Mouse (Mus musculus): Measurements from ENCODE around the gene Olfr1315-ps1. TPM values are rescaled to one million over a fixed set of nuclear protein-coding genes. Genes with fewer than 3 reads are reported as not detected.

Olfr1315-ps1 gene
- polyA plus RNA-seq (2015; fragmentation: Nextera tagmentation; extraction: Ambion mirVana), result not detected in 2 replicates

- Histone ChIP-seq H3K4me3 (replicated peaks) (no peak within 1 kb of the TSS), H3K4me2 (replicated peaks) (no peak within 1 kb of the TSS), H3K27me3 (replicated peaks) (no peaks in the 10 kb centered on the region), H3K27ac (no peak within 1 kb of the TSS), H3K9ac (no peak within 1 kb of the TSS), H3K4me1 (replicated peaks) (no peaks in the 10 kb centered on the region), H3K36me3 (no peaks in the 10 kb centered on the region), H3K9me3 (no peaks in the 10 kb centered on the region)
- no peak for ATAC-seq
- 73% methylated on average over 1 of the region's 1 CpGs for WGBS
Measured at GRCm38 (mm10) chr2:112115340-112115739, at the start of gene Olfr1315-ps1. Gene Olfr1315-ps1 (minus strand): TSS chr2:112115440.

- Histone ChIP-seq H3K4me3 (replicated peaks) (no peak within 1 kb of the TSS), H3K9ac (no peak within 1 kb of the TSS), H3K4me2 (replicated peaks) (no peak within 1 kb of the TSS), H3K27ac (no peak within 1 kb of the TSS), H3K9me3 (no peaks in the 10 kb centered on the region), H3K4me1 (replicated peaks) (no peaks in the 10 kb centered on the region), H3K36me3 (no peaks in the 10 kb centered on the region), H3K27me3 (replicated peaks) (no peaks in the 10 kb centered on the region)
- no peak for ATAC-seq
Measured at GRCm38 (mm10) chr2:112153898-112154297, 38.7 kb upstream of the Olfr1315-ps1 start, which contains the start of gene Olfr1318. Gene Olfr1318 (plus strand): TSS chr2:112154198.

GRCm38 (mm10) chr2:112140029-112140428 lies 24.8 kb upstream of the Olfr1315-ps1 start, which contains the start of gene Olfr1317:
Gene Olfr1317 (plus strand): TSS chr2:112140329.
- H3K9ac ChIP-seq, result no peak within 1 kb of the TSS
- H3K27ac ChIP-seq, result no peak within 1 kb of the TSS

GRCm38 (mm10) chr2:112134877-112135276 lies 19.6 kb upstream of the Olfr1315-ps1 start, which contains the start of gene Olfr1316:
Gene Olfr1316 (minus strand): TSS chr2:112134977.
- H3K4me1 ChIP-seq (replicated peaks), result no peaks in the 10 kb centered on the region
- H3K4me3 ChIP-seq (replicated peaks), result no peak within 1 kb of the TSS
- no peaks in the 10 kb centered on the region for H3K36me3 ChIP-seq
- no peak within 1 kb of the TSS for H3K27ac ChIP-seq
- H3K27me3 ChIP-seq (replicated peaks), result no peaks in the 10 kb centered on the region
- WGBS, result 82% methylated on average over 2 of the region's 2 CpGs
- H3K9me3 ChIP-seq, result no peaks in the 10 kb centered on the region
- no peak for ATAC-seq
- no peak within 1 kb of the TSS for H3K4me2 ChIP-seq (replicated peaks)
- H3K9ac ChIP-seq, result no peak within 1 kb of the TSS

More at GRCm38 (mm10) chr2:112140029-112140428, 24.8 kb upstream of the Olfr1315-ps1 start, which contains the start of gene Olfr1317:
- Histone ChIP-seq H3K9me3 (no peaks in the 10 kb centered on the region), H3K4me2 (replicated peaks) (no peak within 1 kb of the TSS), H3K4me3 (replicated peaks) (no peak within 1 kb of the TSS), H3K4me1 (replicated peaks) (no peaks in the 10 kb centered on the region), H3K36me3 (no peaks in the 10 kb centered on the region), H3K27me3 (replicated peaks) (no peaks in the 10 kb centered on the region)
- no peak for ATAC-seq
- 68% methylated on average over 2 of the region's 2 CpGs for WGBS

GRCm38 (mm10) chr2:112096681-112097080 lies 18.6 kb downstream of the Olfr1315-ps1 start, which contains the start of gene Olfr1314:
Gene Olfr1314 (minus strand): TSS chr2:112096781.
- no peak for ATAC-seq
- H3K9ac ChIP-seq, result no peak within 1 kb of the TSS

GRCm38 (mm10) chr2:112077743-112078142 lies 37.5 kb downstream of the Olfr1315-ps1 start, which contains the start of gene Olfr1313:
Gene Olfr1313 (minus strand): TSS chr2:112077843.
- Histone ChIP-seq H3K4me3 (replicated peaks) (no peak within 1 kb of the TSS), H3K9me3 (no peaks in the 10 kb centered on the region), H3K27me3 (replicated peaks) (no peaks in the 10 kb centered on the region), H3K4me2 (replicated peaks) (no peak within 1 kb of the TSS), H3K4me1 (replicated peaks) (no peaks in the 10 kb centered on the region), H3K9ac (no peak within 1 kb of the TSS), H3K27ac (no peak within 1 kb of the TSS), H3K36me3 (no peaks in the 10 kb centered on the region)
- ATAC-seq, result no peak

More at GRCm38 (mm10) chr2:112096681-112097080, 18.6 kb downstream of the Olfr1315-ps1 start, which contains the start of gene Olfr1314:
- Histone ChIP-seq H3K4me2 (replicated peaks) (no peak within 1 kb of the TSS), H3K36me3 (no peaks in the 10 kb centered on the region), H3K27me3 (replicated peaks) (no peaks in the 10 kb centered on the region), H3K4me3 (replicated peaks) (no peak within 1 kb of the TSS), H3K4me1 (replicated peaks) (no peaks in the 10 kb centered on the region), H3K9me3 (no peaks in the 10 kb centered on the region), H3K27ac (no peak within 1 kb of the TSS)

Other genes with a start within 250 kb of the Olfr1315-ps1 start
- not detected in 2 replicates for gene Olfr1305, start 238.3 kb downstream of the Olfr1315-ps1 start, polyA plus RNA-seq (2015; fragmentation: Nextera tagmentation; extraction: Ambion mirVana)
- gene Olfr1306, start 199.2 kb downstream of the Olfr1315-ps1 start, polyA plus RNA-seq (2015; fragmentation: Nextera tagmentation; extraction: Ambion mirVana), result not detected in 2 replicates
- 0.01 TPM in 1 of 2 replicates, not detected in the other for gene Olfr1307, start 166.0 kb downstream of the Olfr1315-ps1 start, polyA plus RNA-seq (2015; fragmentation: Nextera tagmentation; extraction: Ambion mirVana)
- not detected in 2 replicates for gene Olfr1308, start 150.5 kb downstream of the Olfr1315-ps1 start, polyA plus RNA-seq (2015; fragmentation: Nextera tagmentation; extraction: Ambion mirVana)
- not detected in 2 replicates for gene Olfr1309, start 125.2 kb downstream of the Olfr1315-ps1 start, polyA plus RNA-seq (2015; fragmentation: Nextera tagmentation; extraction: Ambion mirVana)
- gene Olfr1310, start 102.7 kb downstream of the Olfr1315-ps1 start, polyA plus RNA-seq (2015; fragmentation: Nextera tagmentation; extraction: Ambion mirVana), result not detected in 2 replicates
- gene Olfr1311, start 91.0 kb downstream of the Olfr1315-ps1 start, polyA plus RNA-seq (2015; fragmentation: Nextera tagmentation; extraction: Ambion mirVana), result not detected in 2 replicates
- not detected in 2 replicates for gene Olfr1312, start 65.2 kb downstream of the Olfr1315-ps1 start, polyA plus RNA-seq (2015; fragmentation: Nextera tagmentation; extraction: Ambion mirVana)
- gene Olfr1313, start 37.6 kb downstream of the Olfr1315-ps1 start, polyA plus RNA-seq (2015; fragmentation: Nextera tagmentation; extraction: Ambion mirVana), result not detected in 2 replicates
- not detected in 2 replicates for gene Olfr1314, start 18.7 kb downstream of the Olfr1315-ps1 start, polyA plus RNA-seq (2015; fragmentation: Nextera tagmentation; extraction: Ambion mirVana)
- not detected in 2 replicates for gene Olfr1316, start 19.5 kb upstream of the Olfr1315-ps1 start, polyA plus RNA-seq (2015; fragmentation: Nextera tagmentation; extraction: Ambion mirVana)
- not detected in 2 replicates for gene Olfr1317, start 24.9 kb upstream of the Olfr1315-ps1 start, polyA plus RNA-seq (2015; fragmentation: Nextera tagmentation; extraction: Ambion mirVana)
- gene Olfr1318, start 38.8 kb upstream of the Olfr1315-ps1 start, polyA plus RNA-seq (2015; fragmentation: Nextera tagmentation; extraction: Ambion mirVana), result not detected in 2 replicates
- 22.8 and 23.8 TPM in 2 replicates for gene Lpcat4, start 124.0 kb upstream of the Olfr1315-ps1 start, polyA plus RNA-seq (2015; fragmentation: Nextera tagmentation; extraction: Ambion mirVana)
- gene Nutm1, start 143.9 kb upstream of the Olfr1315-ps1 start, polyA plus RNA-seq (2015; fragmentation: Nextera tagmentation; extraction: Ambion mirVana), result not detected in 2 replicates
- gene Nop10, start 146.5 kb upstream of the Olfr1315-ps1 start, polyA plus RNA-seq (2015; fragmentation: Nextera tagmentation; extraction: Ambion mirVana), result 256 and 271 TPM in 2 replicates
- gene Slc12a6, start 150.4 kb upstream of the Olfr1315-ps1 start, polyA plus RNA-seq (2015; fragmentation: Nextera tagmentation; extraction: Ambion mirVana), result 13.8 TPM in 2 replicates
- not detected in 2 replicates for gene Gm21985, start 150.9 kb upstream of the Olfr1315-ps1 start, polyA plus RNA-seq (2015; fragmentation: Nextera tagmentation; extraction: Ambion mirVana)

Data from intestine, embryonic 15.5 days (tissue).